Mouse (Mus musculus): ENCODE measurements around the gene Pdzd11. TPM values are rescaled to one million over a fixed set of nuclear protein-coding genes. Genes with fewer than 3 reads are reported as not detected.

Pdzd11 gene
- 10 to 100 TPM; 41.6 to 43.5 TPM for total RNA-seq (2021)
- long read RNA-seq, transcript Pdzd11-202 (7 exons, 1,041 nt), result major isoform, 16 of 31 reads
- long read RNA-seq, transcript Pdzd11-201 (7 exons, 1,626 nt), result minor isoform, 10 of 31 reads
- long read RNA-seq, partial matches to known transcripts, result 2 of 31 reads
- long read RNA-seq, other reads (novel, unspliced or antisense), result 2 of 31 reads

DNA sequence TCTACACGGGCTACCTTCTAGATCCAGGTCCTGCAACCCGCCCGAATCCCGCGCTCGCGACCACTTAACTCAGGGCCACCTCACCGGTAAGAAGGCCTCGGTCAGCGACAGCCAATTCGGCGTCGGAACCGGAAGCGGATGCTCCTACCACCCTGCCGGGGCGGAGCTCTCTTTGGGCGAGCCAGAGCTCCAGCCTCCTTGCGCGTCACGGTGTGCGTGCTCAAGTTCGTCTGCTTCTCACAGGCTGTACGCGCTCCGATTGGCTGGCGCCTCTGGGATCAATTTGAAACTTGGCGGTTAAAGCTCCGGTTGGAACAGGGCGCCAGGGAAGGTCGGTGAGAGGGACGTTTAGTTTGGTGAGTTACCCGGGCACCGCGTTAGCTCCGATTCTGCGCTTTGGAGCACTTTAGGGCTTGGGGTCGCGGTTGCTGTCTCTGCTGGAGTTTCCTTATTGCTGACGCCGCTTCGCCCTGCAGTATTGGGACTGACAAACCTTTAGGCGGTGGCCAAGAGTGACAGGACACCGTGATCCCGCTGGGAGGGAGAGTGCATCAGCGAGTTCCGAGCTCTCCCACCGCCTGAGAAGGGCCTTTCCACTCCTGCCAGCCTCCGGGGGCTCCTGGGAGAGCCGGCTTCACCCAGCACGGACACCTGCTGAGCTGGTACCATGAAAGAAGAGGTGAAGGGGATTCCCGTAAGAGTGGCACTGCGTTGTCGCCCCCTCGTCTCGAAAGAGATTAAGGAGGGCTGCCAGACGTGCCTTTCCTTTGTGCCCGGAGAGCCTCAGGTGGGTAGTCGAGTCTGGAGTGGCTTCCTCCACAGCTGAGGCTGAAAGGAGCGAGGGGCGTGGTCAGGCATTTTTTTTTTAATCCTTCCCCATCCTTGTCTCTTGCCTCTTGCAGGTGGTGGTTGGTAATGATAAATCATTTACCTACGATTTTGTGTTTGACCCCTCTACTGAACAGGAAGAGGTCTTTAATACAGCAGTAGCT is at the start of gene Pdzd11:
Gene Pdzd11 (minus strand): TSS at position 767 of the 992 bp plus-strand sequence.
- peak; percentile 81 to 89 for DNase-seq (ENCODE audit: low spot score in 2 of 2)

- DNase-seq (ENCODE audit: low spot score in 2 of 2), result no peak
These were observed 38.5 kb upstream of the Pdzd11 start for GRCm38 (mm10) chrX:100664825-100665224.

DNA sequence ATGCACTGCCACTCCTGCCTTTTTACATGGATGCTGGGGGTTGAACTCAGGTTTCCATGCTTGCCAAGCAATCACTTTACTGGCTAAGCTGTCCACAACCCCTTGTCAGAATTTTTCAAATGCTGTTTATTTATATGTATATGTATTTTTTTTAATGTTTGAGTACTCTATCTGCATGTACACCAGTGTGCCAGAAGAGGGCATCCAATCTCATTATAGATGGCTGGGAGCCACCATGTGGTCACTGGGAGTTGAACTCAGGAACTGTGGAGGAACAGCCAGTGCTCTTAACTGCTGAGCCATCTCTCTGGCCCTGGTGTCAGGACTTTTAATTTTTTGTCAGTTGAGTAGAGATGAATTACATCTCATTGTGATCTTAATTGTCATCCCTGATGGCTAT is 26.5 kb upstream of the Pdzd11 start:
- no peak for DNase-seq (ENCODE audit: low spot score in 2 of 2)

DNA sequence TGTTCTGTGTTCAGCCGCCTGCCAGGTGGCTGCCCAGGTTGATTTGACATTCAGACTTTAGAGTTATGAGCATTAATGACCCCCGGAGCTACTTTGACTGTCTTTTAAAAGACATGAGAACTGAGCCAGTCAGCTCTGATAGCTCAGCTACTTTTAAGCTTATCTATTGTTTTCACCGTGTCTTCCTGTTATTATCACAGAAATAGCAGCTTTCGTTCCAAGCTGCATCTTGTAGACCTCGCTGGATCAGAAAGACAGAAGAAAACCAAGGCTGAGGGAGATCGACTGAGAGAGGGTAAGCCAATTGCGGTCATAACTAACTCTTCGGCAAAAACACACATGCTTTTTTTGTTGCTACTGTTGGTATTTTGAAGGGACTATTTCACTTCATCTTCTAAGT is 12.1 kb upstream of the Pdzd11 start:
- DNase-seq (ENCODE audit: low spot score in 2 of 2), result no peak

- DNase-seq (ENCODE audit: low spot score in 2 of 2), result no peak
These were observed 2.7 kb upstream of the Pdzd11 start for GRCm38 (mm10) chrX:100629076-100629475.

DNA sequence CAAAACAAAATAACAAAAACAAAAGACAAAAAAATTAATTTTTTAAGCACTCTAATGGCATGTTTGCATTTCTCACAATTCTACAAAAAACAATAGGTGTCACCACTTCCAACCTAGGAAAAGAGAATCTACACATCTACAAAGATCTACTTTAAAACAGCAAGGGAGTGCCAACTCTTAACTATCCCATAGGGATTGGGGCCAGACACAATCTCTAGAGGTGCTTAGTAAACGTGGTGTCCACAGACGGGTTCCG is 894 bp downstream of the Pdzd11 start, which contains the start of gene Kif4:
Gene Kif4 (plus strand): TSS at position 192 of the 256 bp plus-strand sequence.
- DNase-seq (ENCODE audit: low spot score in 2 of 2), result no peak

- no peak for DNase-seq (ENCODE audit: low spot score in 2 of 2)
These were observed 1.2 kb downstream of the Pdzd11 start for GRCm38 (mm10) chrX:100625146-100625545.

- no peak for DNase-seq (ENCODE audit: low spot score in 2 of 2)
These were observed 2.1 kb downstream of the Pdzd11 start for GRCm38 (mm10) chrX:100624242-100624641.

- no peak for DNase-seq (ENCODE audit: low spot score in 2 of 2)
These were observed 5.0 kb downstream of the Pdzd11 start for GRCm38 (mm10) chrX:100621366-100621765.

DNA sequence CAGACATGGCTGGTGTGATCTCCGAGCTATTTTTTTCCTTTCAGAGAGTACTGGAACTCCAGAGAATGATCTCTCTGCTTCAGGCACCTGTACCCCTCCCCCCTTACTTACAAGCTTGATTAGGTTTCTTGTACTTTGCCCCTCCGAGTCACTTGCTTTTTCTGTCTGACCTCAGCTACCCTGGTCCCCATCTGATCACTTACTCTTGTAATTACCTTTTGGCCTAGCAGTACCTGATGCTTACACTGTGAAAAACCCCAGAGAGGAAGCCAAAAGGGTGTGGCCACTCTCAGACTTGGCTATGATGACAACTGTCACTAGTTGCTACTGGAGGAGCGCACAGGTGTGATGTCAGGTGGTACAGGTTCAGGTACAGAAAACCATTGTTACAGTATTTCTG is 7.9 kb downstream of the Pdzd11 start:
- DNase-seq (ENCODE audit: low spot score in 2 of 2), result no peak

- no peak for DNase-seq (ENCODE audit: low spot score in 2 of 2)
These were observed 21.1 kb downstream of the Pdzd11 start, which contains the start of gene Arr3 for GRCm38 (mm10) chrX:100605314-100605713. Gene Arr3, plus strand, starts transcription at chrX:100605497.

DNA sequence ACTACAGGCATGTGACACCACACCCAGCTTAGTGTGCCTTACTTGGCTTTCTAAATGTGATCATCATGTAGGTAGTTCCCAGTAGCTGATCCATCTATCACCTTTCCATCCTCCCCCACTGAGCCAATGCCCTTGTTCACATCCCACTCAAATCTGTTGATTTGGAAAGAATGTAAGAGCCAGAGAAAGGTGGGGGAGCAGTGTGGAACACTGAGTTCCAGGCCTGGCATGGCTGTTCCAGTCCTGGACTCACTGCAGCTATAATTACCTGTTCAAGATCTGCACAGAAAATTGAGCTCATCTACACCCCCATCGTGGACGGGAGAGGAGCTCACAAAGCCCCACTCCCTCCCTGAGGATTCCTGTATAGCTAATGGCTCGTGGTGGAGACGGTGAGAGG is 26.6 kb downstream of the Pdzd11 start:
- DNase-seq (ENCODE audit: low spot score in 2 of 2), result peak in 1 of 2 experiments; percentile 19

GRCm38 (mm10) chrX:100597439-100597838 is 28.9 kb downstream of the Pdzd11 start:
- DNase-seq (ENCODE audit: low spot score in 2 of 2), result peak in 1 of 2 experiments; percentile 51

DNA sequence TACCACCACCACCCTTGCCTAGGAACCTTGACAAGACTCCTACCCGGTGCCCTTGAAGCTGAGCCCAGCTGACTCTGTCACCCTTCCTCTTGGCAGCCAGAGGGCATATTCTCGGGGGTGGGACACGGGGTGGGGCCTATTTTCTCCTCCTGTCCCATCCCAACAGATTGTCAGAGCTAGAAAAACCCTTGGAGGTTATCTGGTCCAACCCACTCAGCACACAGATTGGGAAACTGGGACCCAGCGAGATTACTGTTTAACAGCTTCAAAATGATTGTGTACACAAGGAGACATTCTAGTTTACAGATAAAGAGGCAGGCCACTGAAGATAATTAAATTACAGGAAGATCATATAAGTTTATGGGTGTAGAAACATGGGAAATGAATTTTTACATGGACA is 31.6 kb downstream of the Pdzd11 start, which contains the start of gene P2ry4:
Gene P2ry4 (minus strand): TSS at position 79 of the 400 bp plus-strand sequence.
- no peak for DNase-seq (ENCODE audit: low spot score in 2 of 2)

Other genes with a start within 250 kb of the Pdzd11 start
- not detected for gene Otud6a, start 197.6 kb downstream of the Pdzd11 start, total RNA-seq (2021)
- gene Awat2, start 183.9 kb downstream of the Pdzd11 start, total RNA-seq (2021), result not detected
- 10 to 100 TPM; 38.1 to 39.6 TPM for gene Igbp1, start 132.3 kb downstream of the Pdzd11 start, total RNA-seq (2021)
- under 1 TPM; 0.43 to 0.45 TPM for gene Dgat2l6, start 101.7 kb downstream of the Pdzd11 start, total RNA-seq (2021)
- gene Awat1, start 54.3 kb downstream of the Pdzd11 start, total RNA-seq (2021), result not detected
- under 1 TPM in 1 of 2 experiments, not detected in 1; 0.07 TPM for gene P2ry4, start 31.7 kb downstream of the Pdzd11 start, total RNA-seq (2021)
- under 1 TPM; 0.84 to 0.92 TPM for gene Arr3, start 21.1 kb downstream of the Pdzd11 start, total RNA-seq (2021)
- gene Kif4, start 831 bp downstream of the Pdzd11 start, total RNA-seq (2021), result under 1 TPM; 0.43 to 0.50 TPM
- gene Gdpd2, start 103.3 kb upstream of the Pdzd11 start, total RNA-seq (2021), result 10 to 100 TPM in 1 of 2 experiments, 1 to 10 TPM in 1; 8.2 to 14.9 TPM
- 100 to 1,000 TPM; 149 to 153 TPM for gene Dlg3, start 141.2 kb upstream of the Pdzd11 start, total RNA-seq (2021)